Mouse (Mus musculus): ENCODE data around the gene Gpr137c. TPM values are rescaled to one million over a fixed set of nuclear protein-coding genes. Genes with fewer than 3 reads are reported as not detected.
A peak's percentile ranks its signal among the peaks of the same experiment; 100 is the strongest.

Gpr137c gene
- polyA plus RNA-seq, 1 experiment from 2014 or later: 1.8 TPM

DNA sequence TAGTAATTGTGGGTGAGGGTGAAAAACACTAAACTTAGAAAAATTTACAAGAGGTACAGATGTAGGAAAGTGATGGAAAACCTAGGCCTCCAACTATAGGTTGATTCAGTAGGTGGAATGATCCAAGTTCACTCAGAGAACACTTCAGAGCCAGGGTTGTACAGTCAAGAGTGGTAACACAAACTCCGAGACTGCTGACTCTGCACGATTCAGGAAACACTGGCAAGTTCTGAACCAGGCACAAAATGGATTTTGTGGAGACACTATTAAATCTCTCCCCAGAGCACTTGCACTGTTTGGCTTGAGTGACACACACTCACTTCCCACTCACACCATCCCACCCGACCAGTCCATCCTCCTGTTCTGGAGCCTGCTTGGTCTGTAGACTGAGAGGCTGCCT, 103.8 kb downstream of the Gpr137c start:
- no peak overlapping the region for H3K27ac ChIP-seq (ENCODE audit: low read length)
- no peaks in the 10 kb centered on the region for H3K9me3 ChIP-seq (ENCODE audit: low read length)
- H3K27me3 ChIP-seq (replicated peaks; ENCODE audit: insufficient read depth, low read length): no peaks in the 10 kb centered on the region
- ATAC-seq: no peak
- no peak for TF ChIP-seq CTCF (IDR thresholded peaks at IDR 0.05)
- no peak for TF ChIP-seq EP300 (IDR thresholded peaks at IDR 0.05)
- no peak overlapping the region for H3K4me3 ChIP-seq (ENCODE audit: low read depth, low read length)
- no peaks in the 10 kb centered on the region for H3K36me3 ChIP-seq (ENCODE audit: insufficient read depth, low read length)
- H3K4me2 ChIP-seq (replicated peaks; ENCODE audit: low read depth, low read length): no peak overlapping the region
- H3K4me1 ChIP-seq (ENCODE audit: insufficient read depth, low read depth, low read length): no peaks in the 10 kb centered on the region; the same call in 1 of the 2 replicates
- 57% methylated on average over 3 of the region's 3 CpGs for WGBS
- no peak for DNase-seq (ENCODE audit: low spot score)
- H3K9ac ChIP-seq (replicated peaks; ENCODE audit: low read depth): no peak overlapping the region

- H3K27ac ChIP-seq (ENCODE audit: low read length): no peak overlapping the region
- H3K4me2 ChIP-seq (replicated peaks; ENCODE audit: low read depth, low read length): no peak overlapping the region
- no peaks in the 10 kb centered on the region for H3K4me1 ChIP-seq (ENCODE audit: insufficient read depth, low read depth, low read length)
- H3K9ac ChIP-seq (replicated peaks; ENCODE audit: low read depth): no peak overlapping the region
- H3K27me3 ChIP-seq (replicated peaks; ENCODE audit: insufficient read depth, low read length): no peaks in the 10 kb centered on the region
- H3K4me3 ChIP-seq (ENCODE audit: low read depth, low read length): no peak overlapping the region
- no peak for TF ChIP-seq CTCF (IDR thresholded peaks at IDR 0.05)
- TF ChIP-seq EP300 (IDR thresholded peaks at IDR 0.05): peak; percentile 81
- no peaks in the 10 kb centered on the region for H3K9me3 ChIP-seq (ENCODE audit: low read length)
- no peaks in the 10 kb centered on the region for H3K36me3 ChIP-seq (ENCODE audit: insufficient read depth, low read length)
- DNase-seq (ENCODE audit: low spot score) (peak; percentile 93), ATAC-seq (peak; percentile 55)
Measured at GRCm38 (mm10) chr14:45325471-45325870, 106.0 kb downstream of the Gpr137c start.

DNA sequence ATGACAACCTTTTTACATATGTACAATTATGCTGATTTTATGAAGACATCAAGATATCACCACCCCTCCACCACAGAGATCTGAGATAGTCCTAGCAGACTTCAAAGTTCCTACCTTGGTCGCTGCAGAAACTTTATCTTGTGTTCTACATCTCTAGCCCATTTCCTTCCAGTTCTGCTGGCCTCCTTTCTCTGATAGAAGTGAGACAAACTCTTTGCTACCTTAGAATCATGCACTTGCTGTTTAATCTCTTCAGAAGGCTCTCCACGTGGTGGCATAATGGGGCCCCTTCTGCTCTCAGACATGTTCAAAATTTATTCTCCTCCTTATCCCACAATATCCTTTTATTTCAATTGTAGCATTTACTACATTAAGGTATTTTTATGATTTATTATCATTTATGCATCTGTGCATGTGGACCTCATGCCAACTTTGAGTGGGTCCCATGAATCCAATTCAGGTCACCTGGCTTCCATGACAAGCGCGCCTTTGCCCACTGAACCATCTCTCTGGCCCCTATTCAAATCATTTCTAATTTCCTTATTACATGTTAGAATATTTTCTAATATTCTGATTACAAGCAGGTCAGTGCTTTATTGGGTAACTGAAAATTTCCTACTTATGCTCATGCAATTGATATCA, 108.7 kb downstream of the Gpr137c start:
- no peak overlapping the region for H3K4me2 ChIP-seq (replicated peaks; ENCODE audit: low read depth, low read length)
- DNase-seq (ENCODE audit: low spot score) (no peak), ATAC-seq (no peak)
- no peaks in the 10 kb centered on the region for H3K27me3 ChIP-seq (replicated peaks; ENCODE audit: insufficient read depth, low read length)
- 85% methylated on average over 4 of the region's 4 CpGs for WGBS
- H3K36me3 ChIP-seq (ENCODE audit: insufficient read depth, low read length): peaks cover 5% of the 10 kb centered on the region; the same call in 1 of the 2 replicates
- H3K4me3 ChIP-seq (ENCODE audit: low read depth, low read length): no peak overlapping the region
- no peak overlapping the region for H3K27ac ChIP-seq (ENCODE audit: low read length)
- H3K9me3 ChIP-seq (ENCODE audit: low read length): no peaks in the 10 kb centered on the region
- no peak for TF ChIP-seq EP300 (IDR thresholded peaks at IDR 0.05)
- no peak for TF ChIP-seq CTCF (IDR thresholded peaks at IDR 0.05)
- H3K9ac ChIP-seq (replicated peaks; ENCODE audit: low read depth): no peak overlapping the region
- H3K4me1 ChIP-seq (ENCODE audit: insufficient read depth, low read depth, low read length): no peaks in the 10 kb centered on the region

- Histone ChIP-seq H3K9ac (replicated peaks; ENCODE audit: low read depth) (no peak overlapping the region), H3K27ac (ENCODE audit: low read length) (no peak overlapping the region), H3K36me3 (ENCODE audit: insufficient read depth, low read length) (peaks cover 5% of the 10 kb centered on the region; the same call in 1 of the 2 replicates), H3K27me3 (replicated peaks; ENCODE audit: insufficient read depth, low read length) (no peaks in the 10 kb centered on the region), H3K4me1 (ENCODE audit: insufficient read depth, low read depth, low read length) (no peaks in the 10 kb centered on the region), H3K9me3 (ENCODE audit: low read length) (no peaks in the 10 kb centered on the region), H3K4me3 (ENCODE audit: low read depth, low read length) (peak overlapping the region; percentile 71), H3K4me2 (replicated peaks; ENCODE audit: low read depth, low read length) (peak overlapping the region; percentile 52)
- peak; percentile 49 for DNase-seq (ENCODE audit: low spot score)
- WGBS: 12% methylated on average over 8 of the region's 8 CpGs
- peak; percentile 2; the same call in 1 of the 2 replicates for ATAC-seq
- TF ChIP-seq EP300 (IDR thresholded peaks at IDR 0.05) (no peak), CTCF (IDR thresholded peaks at IDR 0.05) (no peak)
Measured at GRCm38 (mm10) chr14:45329018-45329588, 109.6 kb downstream of the Gpr137c start.

DNA sequence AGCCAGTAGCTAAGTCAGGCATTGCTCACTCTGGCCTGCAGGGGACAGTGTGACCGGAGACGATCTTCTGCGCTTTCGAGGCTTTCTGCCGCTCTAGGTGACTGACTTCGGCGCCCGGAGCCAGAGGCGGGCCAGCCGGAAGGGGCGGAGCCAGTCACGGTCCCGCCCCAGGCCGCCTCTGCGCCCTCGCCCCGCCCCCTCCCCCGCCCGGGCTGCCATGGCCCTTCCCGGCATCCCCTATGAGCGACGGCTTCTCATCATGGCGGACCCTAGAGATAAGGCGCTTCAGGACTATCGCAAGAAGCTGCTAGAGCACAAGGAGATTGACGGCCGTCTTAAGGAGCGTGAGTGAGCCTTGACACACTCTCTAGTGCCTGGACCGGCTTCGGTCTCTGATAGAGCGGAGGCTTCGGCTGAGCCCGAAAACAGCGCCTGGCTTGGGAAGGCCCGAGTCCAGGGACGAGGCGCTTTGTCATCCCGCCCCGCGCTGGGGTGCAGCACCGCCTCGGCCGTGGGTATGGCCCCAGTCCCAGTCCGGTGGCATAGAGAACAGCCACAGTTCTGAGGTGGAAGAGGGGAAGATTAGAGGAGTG, 110.2 kb downstream of the Gpr137c start, which contains the start of gene Psmc6:
Gene Psmc6, plus strand, starts transcription at position 200 of the 593 bp plus-strand sequence.
- Histone ChIP-seq H3K27ac (ENCODE audit: low read length) (peak within 1 kb of the TSS; percentile 81), H3K4me2 (replicated peaks; ENCODE audit: low read depth, low read length) (peak within 1 kb of the TSS; percentile 61), H3K36me3 (ENCODE audit: insufficient read depth, low read length) (peaks cover 5% of the 10 kb centered on the region; the same call in 1 of the 2 replicates), H3K27me3 (replicated peaks; ENCODE audit: insufficient read depth, low read length) (no peaks in the 10 kb centered on the region), H3K4me1 (ENCODE audit: insufficient read depth, low read depth, low read length) (no peaks in the 10 kb centered on the region), H3K9ac (replicated peaks; ENCODE audit: low read depth) (peak within 1 kb of the TSS; percentile 82), H3K4me3 (ENCODE audit: low read depth, low read length) (peak within 1 kb of the TSS; percentile 71), H3K9me3 (ENCODE audit: low read length) (no peaks in the 10 kb centered on the region)
- ATAC-seq: peak; percentile 96
- peak; percentile 98 for DNase-seq (ENCODE audit: low spot score)
- TF ChIP-seq CTCF (IDR thresholded peaks at IDR 0.05) (peak; percentile 97), EP300 (IDR thresholded peaks at IDR 0.05) (no peak)
- WGBS: under 1% methylated on average over 42 of the region's 44 CpGs

Other genes starting within 250 kb of the Gpr137c start
- gene Ptger2, start 231.5 kb upstream of the Gpr137c start, polyA plus RNA-seq (2015; fragmentation: Nextera tagmentation; extraction: Ambion mirVana): 13.6 and 13.9 TPM in 2 replicates
- gene Txndc16, start 611 bp downstream of the Gpr137c start, polyA plus RNA-seq (2015; fragmentation: Nextera tagmentation; extraction: Ambion mirVana): 9.4 and 14.0 TPM in 2 replicates
- gene Ero1l, start 99.1 kb downstream of the Gpr137c start, polyA plus RNA-seq (2015; fragmentation: Nextera tagmentation; extraction: Ambion mirVana): 24.5 and 24.9 TPM in 2 replicates
- 82.1 and 94.4 TPM in 2 replicates for gene Psmc6, start 110.1 kb downstream of the Gpr137c start, polyA plus RNA-seq (2015; fragmentation: Nextera tagmentation; extraction: Ambion mirVana)
- 75.1 and 79.7 TPM in 2 replicates for gene Styx, start 131.4 kb downstream of the Gpr137c start, polyA plus RNA-seq (2015; fragmentation: Nextera tagmentation; extraction: Ambion mirVana)
- gene Gnpnat1, start 185.2 kb downstream of the Gpr137c start, polyA plus RNA-seq (2015; fragmentation: Nextera tagmentation; extraction: Ambion mirVana): 32.2 and 33.9 TPM in 2 replicates